Mouse (Mus musculus) cerebellum, adult 2 months (tissue): ENCODE results near the gene Gemin5. TPM values are rescaled to one million over a fixed set of nuclear protein-coding genes. Genes with fewer than 3 reads are reported as not detected.
"Not testable (repeated sequence)": the region's sequence is repeated elsewhere in the genome, so short reads cannot be mapped to it uniquely, and the experiment has no call there.

Experiments used
- DNase-seq, 2 experiments: peaks; one replicate each; pipeline ENCODE4 v3.0.0; 2021
- H3K27ac ChIP-seq: fragments of 200-500 bp; 2 replicates; pipeline ENCODE4 v1.5.1; 2012; ENCODE audit warnings: low read length, control low read depth, inconsistent platforms; ENCODE audit not compliant: insufficient read depth
- H3K27me3 ChIP-seq: fragments of 200-500 bp; 2 replicates; pipeline ENCODE4 v1.6.1; 2012; ENCODE audit warnings: inconsistent platforms, mild to moderate bottlenecking, low read length, moderate library complexity; ENCODE audit not compliant: control insufficient read depth, insufficient read depth
- H3K4me1 ChIP-seq: fragments of 200-500 bp; 2 replicates; pipeline ENCODE4 v1.6.1; 2011; ENCODE audit warnings: low read length; ENCODE audit not compliant: control insufficient read depth, insufficient read depth
- H3K4me3 ChIP-seq: fragments of 200-500 bp; replicated peaks from 2 replicates; pipeline ENCODE3; 2011; ENCODE audit warnings: mild to moderate bottlenecking, low read depth, low read length, control low read depth; ENCODE audit not compliant: insufficient read depth
- CTCF ChIP-seq: fragments of 200-500 bp; IDR thresholded peaks from 2 replicates; pipeline ENCODE4 v1.5.1; 2011; ENCODE audit warnings: low read depth, mild to moderate bottlenecking, control low read depth, low read length, moderate library complexity, borderline replicate concordance; ENCODE audit not compliant: insufficient read depth
- POLR2A ChIP-seq: fragments of 200-500 bp; IDR thresholded peaks from 2 replicates; pipeline ENCODE4 v1.6.1; 2011; ENCODE audit warnings: low read length, control low read depth, borderline replicate concordance; ENCODE audit not compliant: insufficient read depth
- WGBS: fragments of 180-500 bp; shearing (Covaris S2); methylation state at CpG from one replicate; pipeline ENCODE4 v1.1.7; 2018; 5-methylcytosine and 5-hydroxymethylcytosine counted together
- polyA plus RNA-seq: library from polyadenylated mRNA; depleted of rRNA; stranded (reverse); fragments of >200 nt; gene quantifications from 2 replicates; pipeline ENCODE4 v1.2.3, GENCODE M21; 2012

Gene Gemin5
- polyA plus RNA-seq, 1 experiment = 8.7 TPM

DNA sequence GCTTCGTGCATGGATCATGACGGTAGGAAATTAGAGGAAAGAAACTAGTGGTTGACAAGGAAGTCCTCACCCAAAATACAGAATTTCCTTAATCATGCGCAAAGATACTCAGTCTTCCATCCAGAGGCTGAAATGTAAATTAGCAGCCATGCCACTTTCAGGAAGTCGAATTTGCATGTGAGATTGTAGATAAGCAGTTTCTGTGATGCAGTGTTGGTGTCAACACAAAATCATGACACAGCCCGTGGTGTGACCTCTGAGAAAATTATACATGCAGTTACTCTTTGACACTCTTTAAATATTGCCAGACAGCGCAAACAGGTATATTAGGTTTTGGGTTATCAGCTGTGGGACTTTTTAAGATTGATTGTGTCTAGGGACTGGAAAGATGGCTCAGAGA, 21.3 kb upstream of the Gemin5 start:
- DNase-seq = no peak
- WGBS = 94% methylated on average over 6 of the region's 6 CpGs
- H3K27me3 ChIP-seq = no peaks in the 10 kb centered on the region
- peaks cover 5% of the 10 kb centered on the region for H3K4me1 ChIP-seq
- TF ChIP-seq CTCF (no peak), POLR2A (no peak)
- no peak overlapping the region for H3K4me3 ChIP-seq
- H3K27ac ChIP-seq = no peak overlapping the region

DNA sequence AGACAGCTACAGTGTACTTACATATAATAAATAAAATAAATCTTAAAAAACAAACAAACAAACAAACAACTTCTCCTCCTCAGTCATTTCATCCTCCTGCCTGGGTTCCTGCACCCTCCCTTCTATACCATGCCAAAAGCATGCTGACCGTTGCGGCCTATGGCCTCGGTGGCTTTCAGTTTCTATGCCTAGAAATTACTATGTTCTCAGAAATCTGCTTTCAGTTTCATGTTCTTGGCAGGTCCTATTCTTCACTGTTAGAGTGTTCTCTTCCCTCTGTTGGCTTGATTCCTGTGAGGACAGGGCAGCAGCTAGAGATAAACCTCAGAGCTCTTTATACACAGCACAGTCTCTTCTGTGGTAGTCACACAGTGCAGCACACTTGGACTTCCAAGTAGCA, 15.2 kb upstream of the Gemin5 start:
- no peaks in the 10 kb centered on the region for H3K27me3 ChIP-seq
- WGBS = 86% methylated on average over 3 of the region's 3 CpGs
- TF ChIP-seq POLR2A = no peak
- TF ChIP-seq CTCF = no peak
- no peak overlapping the region for H3K27ac ChIP-seq
- H3K4me3 ChIP-seq = no peak overlapping the region
- no peak for DNase-seq
- H3K4me1 ChIP-seq = no peaks in the 10 kb centered on the region

DNA sequence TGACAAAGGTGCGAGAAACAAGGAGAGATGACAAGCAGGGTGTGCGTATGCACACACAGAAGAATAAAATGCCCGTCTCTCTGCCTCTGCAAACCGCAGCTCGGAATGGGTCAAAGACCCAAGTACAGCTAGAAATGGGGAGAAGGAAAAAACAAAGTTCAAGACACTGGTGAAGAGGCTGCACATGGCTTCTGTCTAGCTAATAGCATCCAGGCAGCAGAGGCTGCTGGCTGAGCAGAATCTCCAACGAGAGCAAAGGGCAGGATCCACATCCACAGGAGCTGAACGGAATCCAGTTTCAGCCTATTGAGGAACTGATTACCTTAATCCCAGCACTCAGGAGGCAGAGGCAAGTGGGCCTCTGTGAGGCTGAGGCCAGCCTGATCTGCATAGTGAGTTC, 12.4 kb upstream of the Gemin5 start:
- DNase-seq = no peak
- TF ChIP-seq POLR2A = no peak
- no peak for TF ChIP-seq CTCF
- H3K4me3 ChIP-seq = no peak overlapping the region
- WGBS = 93% methylated on average over 7 of the region's 7 CpGs
- H3K27me3 ChIP-seq = no peaks in the 10 kb centered on the region
- H3K4me1 ChIP-seq = no peaks in the 10 kb centered on the region
- H3K27ac ChIP-seq = no peak overlapping the region

DNA sequence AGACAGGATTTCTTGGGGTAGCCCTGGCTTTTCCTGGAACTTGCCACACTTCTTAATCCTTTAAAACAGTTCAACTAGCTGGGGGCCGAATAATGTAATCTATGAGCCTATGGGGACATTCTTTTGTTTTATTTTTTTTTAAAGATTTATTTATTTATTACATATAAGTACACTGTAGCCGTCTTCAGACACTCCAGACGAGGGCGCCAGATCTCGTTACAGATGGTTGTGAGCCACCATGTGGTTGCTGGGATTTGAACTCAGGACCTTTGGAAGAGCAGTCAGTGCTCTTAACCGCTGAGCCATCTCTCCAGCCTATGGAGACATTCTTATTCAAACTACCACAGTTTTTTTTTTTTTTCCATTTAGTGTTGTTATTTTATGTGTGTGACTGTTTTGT, 11.6 kb upstream of the Gemin5 start:
- 94% methylated on average over 6 of the region's 6 CpGs for WGBS
- DNase-seq, H3K27ac ChIP-seq, H3K4me1 ChIP-seq, H3K27me3 ChIP-seq, H3K4me3 ChIP-seq: not testable (repeated sequence)

DNA sequence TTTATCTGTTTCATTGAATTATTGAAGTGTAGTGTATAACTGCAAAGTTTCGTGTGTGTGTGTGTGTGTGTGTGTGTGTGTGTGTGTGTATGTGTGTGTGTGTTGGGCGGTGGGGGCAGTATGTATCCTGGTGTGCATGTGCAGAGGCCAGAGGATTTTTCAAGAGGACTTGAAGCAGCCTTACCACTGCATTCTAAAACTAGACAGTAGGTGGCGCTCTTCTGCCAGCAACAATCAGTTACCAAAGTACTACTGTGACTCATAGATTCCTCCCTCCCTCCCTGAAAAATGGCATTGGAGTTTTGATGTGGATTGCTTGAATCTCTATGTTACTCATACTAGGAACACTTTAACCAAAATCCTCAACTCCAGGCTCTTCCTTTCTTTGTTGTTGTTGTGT, 11.2 kb upstream of the Gemin5 start:
- DNase-seq = peak; percentile 66 to 70
- no peaks in the 10 kb centered on the region for H3K27me3 ChIP-seq
- H3K4me1 ChIP-seq = no peaks in the 10 kb centered on the region
- 13% methylated on average over 3 of the region's 3 CpGs for WGBS
- TF ChIP-seq CTCF (peak; percentile 68), POLR2A (no peak)
- no peak overlapping the region for H3K27ac ChIP-seq
- H3K4me3 ChIP-seq = no peak overlapping the region

DNA sequence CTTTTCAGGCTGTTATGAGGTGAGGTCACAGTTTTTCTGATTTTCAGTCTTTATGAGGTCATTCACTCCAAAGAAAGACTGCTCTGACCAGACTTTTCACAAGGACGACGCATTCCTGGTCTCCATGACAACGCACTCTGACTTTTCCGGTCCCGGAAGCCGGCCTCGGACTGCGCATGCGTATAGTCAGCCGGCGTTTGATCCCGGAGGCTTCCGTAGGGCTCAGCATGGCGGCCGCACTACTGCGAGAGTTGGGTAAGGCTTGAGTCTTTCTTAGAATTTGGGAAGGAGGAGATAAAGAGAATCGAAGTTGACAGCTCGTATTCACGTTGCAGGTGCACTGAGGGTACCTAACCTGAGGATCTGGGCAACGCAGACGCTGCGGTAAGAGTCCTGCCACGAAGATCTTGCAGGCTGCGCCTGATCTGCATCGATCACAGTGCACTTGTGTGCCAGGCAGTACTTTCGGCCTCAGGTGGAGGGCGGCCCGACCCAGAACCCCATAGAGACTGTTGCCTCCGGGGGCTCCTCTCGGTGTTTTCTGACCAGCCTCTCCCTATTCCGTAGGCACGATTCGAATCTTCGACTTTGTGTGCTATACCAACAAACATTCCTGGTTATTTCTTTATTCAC, 3.2 kb upstream of the Gemin5 start, which contains the start of gene Mrpl22:
Mrpl22 (plus strand) TSS at position 203 of the 633 bp plus-strand sequence.
- peak; percentile 82; the same call in 1 of the 2 replicates for TF ChIP-seq POLR2A
- no peak for TF ChIP-seq CTCF
- Histone ChIP-seq H3K27ac (no peak within 1 kb of the TSS), H3K27me3 (no peaks in the 10 kb centered on the region), H3K4me3 (peak within 1 kb of the TSS; percentile 80), H3K4me1 (no peaks in the 10 kb centered on the region; the same call in 1 of the 2 replicates)
- whole genome bisulfite sequencing = under 1% methylated on average over 34 of the region's 34 CpGs
- DNase-seq = peak; percentile 94 to 96

DNA sequence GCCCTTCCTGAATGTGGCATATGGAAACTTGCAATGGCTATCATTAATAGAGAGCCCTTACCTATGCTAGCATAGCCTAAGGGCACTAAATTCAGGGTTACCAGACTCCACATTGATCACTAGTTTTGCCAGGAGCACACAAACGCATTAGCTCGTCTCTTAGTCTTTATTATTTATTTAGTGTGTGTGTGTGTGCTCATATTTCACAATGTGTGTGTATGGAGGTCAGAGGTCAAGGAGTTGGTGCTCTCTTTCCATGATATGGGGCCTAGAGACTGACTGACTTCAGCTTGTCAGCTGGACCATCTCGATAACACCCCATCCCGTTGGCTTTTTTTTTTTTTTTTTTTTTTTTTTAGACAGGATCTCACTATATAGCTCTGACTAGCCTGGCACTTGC, 1.3 kb upstream of the Gemin5 start:
- no peak for DNase-seq
- no peak overlapping the region for H3K27ac ChIP-seq
- no peaks in the 10 kb centered on the region; the same call in 1 of the 2 replicates for H3K4me1 ChIP-seq
- H3K27me3 ChIP-seq = no peaks in the 10 kb centered on the region
- TF ChIP-seq CTCF = no peak
- no peak for TF ChIP-seq POLR2A
- H3K4me3 ChIP-seq = no peak overlapping the region
- 89% methylated on average over 4 of the region's 4 CpGs for WGBS

DNA sequence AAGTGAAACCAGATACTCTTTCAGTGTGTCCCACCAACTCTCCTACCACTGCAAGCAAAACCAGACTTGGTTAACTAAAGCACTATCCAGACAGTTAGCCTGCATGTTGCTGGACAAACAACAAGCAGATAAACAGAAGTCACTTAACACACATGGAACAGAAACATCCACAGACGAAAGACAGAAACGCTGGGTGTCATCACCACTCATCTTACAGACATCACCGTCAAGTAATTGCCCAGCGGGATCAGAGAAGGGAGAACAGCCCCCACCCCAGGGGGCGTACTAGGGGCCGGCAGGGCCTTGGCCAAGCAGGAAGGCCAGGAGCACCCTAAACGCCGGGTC, 545 bp downstream of the Gemin5 start:
- H3K4me1 ChIP-seq = no peaks in the 10 kb centered on the region; the same call in 1 of the 2 replicates
- H3K4me3 ChIP-seq = peak overlapping the region; percentile 59
- H3K27me3 ChIP-seq = no peaks in the 10 kb centered on the region
- no peak overlapping the region for H3K27ac ChIP-seq
- DNase-seq = no peak
- WGBS = 0% methylated on average over 8 of the region's 8 CpGs
- TF ChIP-seq POLR2A = no peak
